Mouse (Mus musculus) CD4-positive, CD25-positive, alpha-beta regulatory T cell, adult 2 months (primary cell): ENCODE results near the gene Rnf167.

ENCODE experiments used
- DNase-seq: peaks from one replicate; pipeline ENCODE4 v3.0.0-alpha.2; 2012; ENCODE audit warnings: low read depth, low spot score

The Rnf167 gene

DNA sequence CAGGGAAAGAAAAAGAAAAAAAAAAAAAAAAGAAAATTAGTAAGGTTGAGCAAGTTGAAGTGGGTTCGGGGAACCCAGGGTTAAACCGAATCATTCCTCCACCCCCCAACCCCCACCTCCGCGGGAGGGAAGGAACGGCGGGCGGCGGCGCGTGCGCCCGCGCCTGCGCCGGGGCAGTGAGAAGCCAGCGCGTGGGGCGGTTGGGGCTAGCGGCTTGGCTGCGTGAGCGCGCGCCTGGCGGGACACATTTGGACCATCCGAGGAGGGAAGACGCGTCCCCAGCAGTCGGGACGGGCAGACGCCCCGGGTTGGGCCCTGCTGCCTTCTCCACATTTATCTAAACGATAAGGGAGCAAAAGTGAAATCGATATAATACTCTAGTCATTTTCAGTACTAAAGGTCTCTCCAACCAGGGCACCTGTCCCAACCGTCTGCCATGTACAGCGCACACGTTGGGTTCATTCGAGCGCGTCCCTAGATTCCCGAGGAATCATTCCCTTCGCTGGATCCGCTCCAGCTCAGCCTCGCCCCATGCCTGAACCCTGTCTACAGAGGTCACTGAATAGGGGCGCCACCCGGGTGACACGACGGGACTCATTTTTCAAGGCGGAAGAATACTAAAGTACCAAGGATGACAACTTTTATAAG, 8.0 kb downstream of the Rnf167 start:
- DNase-seq = peak; percentile 90

DNA sequence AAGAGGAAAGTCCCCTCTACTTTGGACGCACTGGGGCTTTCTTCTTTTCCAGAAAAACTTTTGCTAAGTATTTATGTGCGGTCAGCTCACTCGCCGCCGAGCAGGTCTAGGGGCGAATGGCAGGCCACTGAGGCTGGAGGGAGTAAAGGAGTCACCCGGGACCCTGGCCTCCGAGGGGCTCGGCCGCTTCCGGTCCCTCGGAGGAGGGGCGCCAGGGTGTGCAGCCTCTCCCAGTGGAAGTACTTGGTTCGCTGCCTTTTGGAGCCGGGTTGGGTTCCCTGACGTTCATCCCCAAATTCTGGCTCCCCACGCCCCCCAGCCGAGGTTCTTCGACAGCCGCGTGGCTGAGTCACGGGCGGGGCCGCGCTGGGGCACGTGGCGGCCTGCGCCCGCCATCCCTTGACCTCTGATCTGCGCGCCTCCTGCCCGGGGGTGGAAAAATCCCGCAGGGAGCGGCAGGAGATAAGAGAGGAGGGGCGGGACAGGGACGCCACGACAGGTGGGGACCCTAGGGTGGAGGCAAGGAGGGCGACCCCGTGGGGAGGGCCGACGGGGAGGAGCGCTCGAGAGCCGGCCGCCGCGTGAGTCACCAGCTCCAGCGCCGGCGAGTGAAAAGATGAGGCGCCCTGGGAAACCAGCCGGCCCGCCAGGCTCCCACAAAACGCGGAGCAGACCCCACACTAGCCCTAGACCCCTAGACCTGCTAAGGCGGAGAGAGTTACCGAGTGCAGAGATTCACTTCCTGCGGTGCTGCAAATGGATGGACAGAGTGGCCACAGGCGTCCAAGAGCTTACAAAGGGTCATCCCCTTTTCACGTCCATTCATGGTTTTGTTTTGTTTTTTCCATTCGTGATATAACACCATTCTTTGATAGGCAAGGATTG, 8.8 kb downstream of the Rnf167 start:
- DNase-seq = peak; percentile 65

DNA sequence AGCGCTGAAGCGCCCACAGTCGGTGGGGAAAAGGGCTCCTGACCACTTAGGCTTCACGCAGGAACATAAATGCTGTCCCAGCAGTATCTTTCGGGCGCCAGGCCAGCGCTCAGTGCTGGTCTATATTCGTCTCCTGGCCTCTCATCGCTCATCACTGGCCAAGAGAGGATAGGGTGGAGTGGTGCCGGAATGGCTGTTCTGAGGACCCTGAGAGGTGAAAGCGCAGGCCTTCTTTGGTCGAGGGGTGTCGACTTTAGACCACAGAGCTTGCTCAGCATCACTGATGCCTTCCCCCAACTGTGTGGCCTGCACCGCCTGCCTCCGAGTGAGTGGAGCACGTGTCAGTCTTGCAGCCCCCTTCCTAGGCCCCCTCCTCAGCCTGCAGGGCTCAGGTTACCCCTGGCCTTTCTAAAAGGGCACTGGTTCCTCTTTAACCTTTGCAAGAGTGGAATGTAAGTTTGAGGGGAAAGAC, 9.5 kb downstream of the Rnf167 start:
- DNase-seq = peak; percentile 26

DNA sequence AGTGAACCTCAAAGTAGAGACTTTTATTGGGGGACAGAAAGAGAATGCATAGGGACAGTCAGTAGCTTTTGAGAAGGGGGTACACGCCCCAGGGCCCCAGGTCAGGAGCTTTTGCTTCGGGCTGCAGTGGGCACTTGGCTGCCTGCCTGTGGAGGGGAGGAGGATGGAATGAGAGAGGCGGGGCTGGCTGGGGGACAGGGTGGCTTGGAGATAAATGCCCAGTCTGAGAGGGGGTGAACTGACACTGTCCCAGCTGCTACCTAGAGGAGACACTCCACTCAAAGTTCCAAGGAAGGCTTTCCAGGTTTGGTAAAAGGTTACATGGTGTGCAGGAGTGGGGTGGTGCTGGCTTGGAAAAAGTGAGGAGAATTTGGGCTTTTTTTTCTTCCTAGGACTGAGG, 9.9 kb downstream of the Rnf167 start, which contains the start of gene Eno3:
TSS of gene Eno3 (plus strand) at position 239 of the 400 bp plus-strand sequence.
- DNase-seq = no peak

DNA sequence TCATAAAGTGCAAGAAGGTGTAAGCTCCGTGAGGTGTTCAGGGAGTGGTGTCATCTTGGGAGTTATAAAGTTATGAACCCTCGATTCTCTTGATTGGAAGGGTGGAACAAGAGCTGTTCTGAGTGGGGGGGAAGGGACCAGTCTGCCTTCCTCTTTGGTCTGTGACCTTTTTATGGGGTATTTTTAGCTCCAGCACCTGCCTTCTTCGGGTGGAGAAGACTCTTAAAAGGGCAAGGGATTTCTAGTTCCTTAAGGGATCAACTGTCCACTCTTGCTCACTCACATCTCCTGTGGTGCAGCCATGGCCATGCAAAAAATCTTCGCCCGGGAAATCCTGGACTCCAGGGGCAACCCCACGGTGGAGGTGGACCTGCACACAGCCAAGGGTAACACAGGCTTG, 10.5 kb downstream of the Rnf167 start:
- DNase-seq = peak; percentile 30

DNA sequence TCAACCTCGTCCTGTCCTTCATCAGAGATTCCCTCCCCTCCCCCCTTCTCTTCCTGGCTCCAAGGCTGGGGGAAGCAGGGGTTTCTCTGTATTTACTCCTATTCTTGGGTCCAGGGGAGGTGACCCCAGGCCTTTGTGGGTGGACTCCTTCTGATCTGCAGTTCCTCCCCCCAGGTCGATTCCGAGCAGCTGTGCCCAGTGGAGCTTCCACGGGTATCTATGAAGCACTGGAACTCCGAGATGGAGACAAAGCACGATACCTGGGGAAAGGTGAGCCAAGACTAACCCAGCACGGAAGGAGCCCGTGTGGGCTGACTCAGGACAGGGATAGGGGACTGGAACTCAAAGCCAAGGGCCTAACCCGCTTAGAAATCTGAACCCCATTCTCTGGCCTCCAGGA, 11.0 kb downstream of the Rnf167 start:
- no peak for DNase-seq

DNA sequence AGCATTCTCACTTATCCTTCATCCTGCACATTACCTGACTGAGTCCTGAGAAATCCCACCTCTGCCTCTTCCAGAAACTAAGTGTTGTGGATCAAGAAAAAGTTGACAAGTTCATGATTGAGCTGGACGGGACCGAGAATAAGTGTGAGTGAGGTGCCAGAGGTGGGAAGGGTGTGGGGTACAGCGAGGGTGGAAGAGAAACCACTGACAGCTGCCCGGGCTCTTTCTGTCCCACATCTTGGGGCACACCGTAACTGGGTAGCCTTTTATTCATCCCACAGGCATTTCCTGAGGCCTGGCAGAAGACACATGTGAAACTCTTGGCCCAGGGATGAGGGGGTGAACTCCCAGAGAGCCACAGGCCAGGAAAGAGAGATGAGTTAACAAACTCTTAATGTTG, 11.5 kb downstream of the Rnf167 start:
- DNase-seq = no peak

DNA sequence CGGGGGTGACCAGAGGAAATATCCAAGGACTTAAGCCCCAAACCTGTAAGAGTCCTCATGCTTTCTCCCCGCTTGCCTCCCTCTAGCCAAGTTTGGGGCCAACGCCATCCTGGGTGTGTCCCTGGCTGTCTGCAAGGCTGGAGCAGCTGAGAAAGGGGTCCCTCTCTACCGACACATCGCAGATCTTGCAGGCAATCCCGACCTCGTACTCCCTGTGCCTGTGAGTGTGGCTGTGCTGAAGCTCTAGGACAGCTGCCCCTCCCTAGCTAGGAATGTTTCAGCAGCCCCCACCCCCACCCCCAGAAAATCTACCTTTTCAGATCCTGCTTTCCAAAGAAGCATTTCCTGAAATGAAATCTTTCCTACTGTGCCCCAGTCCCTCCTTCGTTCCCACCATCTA, 11.9 kb downstream of the Rnf167 start:
- no peak for DNase-seq

DNA sequence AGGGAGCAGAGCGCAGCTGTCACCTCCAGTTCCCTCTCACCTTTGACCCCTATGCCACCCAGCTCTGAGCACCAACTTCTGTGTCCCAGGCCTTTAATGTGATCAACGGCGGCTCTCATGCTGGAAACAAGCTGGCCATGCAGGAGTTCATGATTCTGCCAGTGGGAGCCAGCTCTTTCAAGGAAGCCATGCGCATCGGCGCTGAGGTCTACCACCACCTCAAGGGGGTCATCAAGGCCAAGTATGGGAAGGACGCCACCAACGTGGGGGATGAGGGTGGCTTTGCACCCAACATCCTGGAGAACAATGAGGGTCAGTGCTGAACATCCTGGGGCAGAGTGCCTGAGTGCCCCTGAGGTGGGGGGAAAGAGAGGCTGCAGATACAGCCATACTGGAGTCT, 13.5 kb downstream of the Rnf167 start:
- no peak for DNase-seq

DNA sequence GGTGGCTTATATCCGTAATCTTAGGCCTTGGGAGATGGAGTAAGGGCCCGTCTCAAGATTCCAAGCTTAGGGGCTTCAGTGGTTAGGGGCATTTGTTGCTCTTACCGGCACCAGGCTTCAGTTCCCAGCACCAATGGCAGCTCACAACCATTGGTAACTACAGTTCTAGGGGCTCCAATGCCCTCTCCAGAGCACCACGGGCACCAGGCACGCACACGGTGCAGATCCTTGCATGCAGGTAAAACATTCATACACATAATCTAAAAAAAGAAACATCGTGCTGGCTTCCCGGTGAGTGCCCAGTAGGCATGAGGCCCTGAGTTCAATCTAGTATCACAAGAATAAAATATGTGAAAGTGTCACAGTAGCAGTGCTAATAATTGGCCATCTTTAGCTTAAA, 16.1 kb downstream of the Rnf167 start:
- no peak for DNase-seq

DNA sequence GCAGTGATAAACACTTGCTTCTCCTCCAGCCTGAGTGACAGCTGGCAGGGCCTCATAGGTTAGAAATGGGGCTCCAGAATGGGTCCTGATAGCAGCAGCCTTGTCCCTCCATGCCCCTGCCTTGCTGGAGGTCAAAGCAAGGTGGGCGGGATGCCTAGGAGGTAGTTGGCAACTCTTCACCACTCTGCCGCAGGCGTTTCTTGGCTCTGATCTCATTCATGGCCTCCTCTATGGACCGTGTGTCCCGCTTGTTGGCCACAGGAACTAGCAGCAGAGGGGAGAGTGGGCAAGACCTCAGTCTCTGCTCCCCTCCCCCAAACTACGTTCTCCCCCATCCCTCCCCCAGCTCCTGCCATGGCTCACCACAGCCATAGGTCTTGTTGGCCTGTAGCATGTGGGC, 16.9 kb downstream of the Rnf167 start:
- no peak for DNase-seq

DNA sequence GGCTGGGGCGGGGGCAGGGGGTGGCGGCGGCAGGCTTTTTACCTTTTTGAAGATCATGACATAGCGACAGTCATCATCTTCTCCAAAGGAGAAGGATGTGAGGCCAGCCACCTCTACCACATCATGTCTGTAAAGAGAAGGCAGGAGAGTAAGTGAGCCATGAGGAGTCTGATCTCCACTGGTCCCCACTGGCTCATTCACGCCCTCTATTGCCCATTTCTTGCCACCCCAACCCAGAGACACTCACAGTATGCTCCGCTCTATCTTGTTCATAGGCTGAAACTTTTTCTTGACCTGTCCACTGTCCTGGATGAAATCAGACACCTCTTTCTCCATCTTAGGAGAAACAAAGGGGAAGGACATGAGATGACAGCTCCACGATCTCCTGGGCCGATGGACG, 17.7 kb downstream of the Rnf167 start:
- peak; percentile 43 for DNase-seq

DNA sequence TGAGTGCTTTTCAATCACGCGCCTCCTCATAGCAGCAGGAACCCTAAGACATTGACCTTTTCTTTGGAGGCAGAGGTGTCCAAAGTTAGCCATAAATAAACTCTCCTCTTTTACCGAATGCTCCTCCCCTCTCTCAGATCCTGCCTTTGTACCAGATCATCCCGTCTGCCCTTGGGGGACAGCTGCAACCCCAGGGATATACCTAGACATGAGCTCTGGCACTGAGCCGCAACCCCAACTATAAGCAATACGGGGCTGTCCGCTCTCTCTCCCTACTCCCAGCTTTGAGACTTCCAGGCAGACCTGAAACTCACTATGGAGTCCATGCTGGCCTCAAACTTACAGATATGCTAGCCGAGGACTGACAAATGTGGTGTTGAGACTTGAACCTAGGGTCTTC, 19.7 kb downstream of the Rnf167 start:
- no peak for DNase-seq

DNA sequence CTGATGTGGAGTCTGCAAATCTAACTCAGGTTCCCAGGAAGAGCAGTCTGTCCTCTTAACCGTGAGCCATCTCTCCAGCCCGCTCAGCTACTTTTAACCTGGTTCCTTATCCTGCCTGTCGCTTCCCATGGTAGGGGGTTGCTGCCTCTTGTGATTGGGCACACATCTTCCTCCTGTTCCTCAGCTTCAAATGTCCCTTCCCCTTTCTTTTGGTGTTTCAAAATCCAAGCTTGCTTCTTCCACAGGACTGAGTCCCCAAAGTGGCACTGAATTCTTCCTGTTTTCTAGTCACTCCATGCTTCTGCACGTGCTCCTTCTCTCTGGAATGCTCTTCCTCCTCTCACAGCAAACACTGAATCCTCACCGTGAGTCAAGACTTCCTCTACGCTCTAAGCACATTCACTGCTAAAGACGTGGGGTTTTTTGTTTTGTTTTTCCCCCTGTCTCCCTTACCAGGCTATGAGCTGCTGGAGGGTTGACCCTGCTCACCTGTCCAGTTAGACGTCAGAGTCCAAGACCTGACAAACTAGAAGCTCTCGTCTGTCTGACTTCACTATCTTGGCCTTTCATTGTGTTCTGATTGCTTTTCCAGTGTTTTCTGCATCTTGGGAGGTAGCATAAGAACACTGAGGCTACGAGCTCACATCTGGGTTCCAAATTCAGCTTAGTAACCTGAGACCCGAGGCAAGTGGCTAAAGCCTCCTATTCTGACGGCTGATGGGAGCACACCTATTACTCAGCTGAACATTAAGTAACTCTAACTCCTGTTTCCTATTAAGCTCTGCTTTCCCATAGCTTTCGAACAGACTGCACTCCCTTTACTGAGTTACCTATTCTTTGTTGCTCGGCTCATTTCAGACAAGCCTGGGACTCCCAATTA, 20.5 kb downstream of the Rnf167 start:
- no peak for DNase-seq

DNA sequence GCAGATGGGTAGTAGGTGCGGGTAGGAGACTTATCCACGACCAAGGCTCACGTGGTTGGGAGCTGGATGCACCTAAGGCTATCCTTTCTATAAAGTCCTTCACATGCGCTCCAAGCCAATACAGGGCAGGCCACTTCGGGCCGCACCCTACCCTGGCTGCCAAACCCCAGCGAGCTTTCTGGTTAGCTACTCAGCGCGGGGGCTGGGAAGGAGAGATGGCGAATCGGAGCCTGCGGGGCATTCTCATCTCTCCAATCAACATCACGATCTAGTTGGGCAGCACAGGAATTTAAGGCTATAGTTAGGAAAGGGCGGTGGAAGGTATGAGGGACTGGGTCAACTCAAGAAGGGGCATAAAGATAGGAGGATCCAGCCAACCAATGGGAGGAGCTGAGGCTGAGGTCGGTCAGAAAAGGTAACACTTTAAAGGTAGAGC, 21.3 kb downstream of the Rnf167 start:
- no peak for DNase-seq

DNA sequence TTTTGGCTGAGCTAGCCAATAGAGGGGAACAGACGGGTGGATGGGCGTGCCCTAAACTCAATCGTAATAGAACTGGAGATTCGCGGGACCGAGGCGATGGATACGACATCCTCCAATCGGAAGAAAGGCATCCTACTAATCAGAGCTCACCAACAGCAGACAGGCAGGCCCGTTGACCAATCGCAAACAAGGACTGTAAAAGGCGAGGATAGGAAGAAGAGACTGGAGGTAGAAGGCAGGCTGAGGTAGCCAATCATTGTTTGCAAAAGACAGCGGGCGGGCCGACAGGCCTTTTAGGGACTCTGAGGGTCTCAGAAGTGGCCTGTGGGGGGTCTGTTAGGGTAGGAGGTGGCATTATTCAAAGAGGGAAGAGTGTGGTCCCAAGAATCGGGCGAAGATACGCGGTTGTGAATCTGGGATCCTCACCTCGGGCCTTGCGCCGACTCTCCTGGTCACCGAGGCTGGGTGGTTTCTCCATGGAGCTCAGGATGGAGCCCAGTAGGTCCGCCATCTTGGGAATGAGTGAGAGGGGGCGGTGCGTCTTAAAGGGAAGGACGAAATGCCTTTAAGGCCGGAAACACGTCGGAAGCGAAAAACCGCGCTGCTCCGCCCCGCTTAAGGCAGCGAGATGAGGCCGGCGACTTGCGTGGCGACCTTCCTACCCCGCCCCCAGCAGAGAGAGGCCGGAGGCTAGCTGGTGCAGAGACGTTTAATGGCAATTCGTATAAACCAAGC, 21.9 kb downstream of the Rnf167 start, which contains the start of gene Spag7:
TSS of gene Spag7 (minus strand) at position 646 of the 735 bp plus-strand sequence.
- DNase-seq = peak; percentile 98

DNA sequence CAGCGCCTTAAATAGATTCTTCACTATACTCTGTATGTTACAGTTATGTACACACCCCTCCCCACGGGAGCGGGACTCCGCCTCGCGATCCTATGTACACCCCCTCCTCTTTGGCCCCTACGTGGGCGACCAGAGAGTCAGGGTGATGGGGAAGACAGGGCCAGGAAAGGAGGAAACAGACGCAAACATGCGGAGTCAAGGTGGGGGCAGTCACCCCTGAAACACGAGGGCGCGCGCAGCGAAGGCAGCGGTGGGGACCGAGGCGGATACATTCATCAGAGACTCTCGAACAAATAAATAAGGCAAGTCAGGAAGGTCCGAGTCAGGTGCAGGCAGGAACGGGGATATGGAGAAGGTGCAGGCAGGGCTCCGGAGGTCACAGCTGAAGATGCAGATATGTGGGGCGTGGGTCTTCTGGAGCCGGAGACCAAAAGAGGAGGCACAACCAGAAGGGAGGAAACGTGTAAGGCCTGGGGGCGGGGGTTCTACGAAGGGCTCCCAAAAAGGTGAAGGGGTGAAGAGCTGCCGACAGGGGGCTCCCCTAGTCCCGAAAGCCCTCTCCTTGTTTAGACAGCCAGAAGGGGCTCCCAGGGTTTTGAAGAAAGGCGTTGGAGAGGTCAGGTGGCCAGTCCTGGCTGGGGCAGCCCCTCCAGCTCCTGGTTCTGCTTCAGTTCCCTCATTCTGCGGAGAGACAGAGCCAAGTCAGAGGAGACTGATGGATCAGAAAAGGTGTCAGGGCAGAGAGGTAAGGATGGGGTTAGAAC, 22.7 kb downstream of the Rnf167 start:
- DNase-seq = peak; percentile 91

DNA sequence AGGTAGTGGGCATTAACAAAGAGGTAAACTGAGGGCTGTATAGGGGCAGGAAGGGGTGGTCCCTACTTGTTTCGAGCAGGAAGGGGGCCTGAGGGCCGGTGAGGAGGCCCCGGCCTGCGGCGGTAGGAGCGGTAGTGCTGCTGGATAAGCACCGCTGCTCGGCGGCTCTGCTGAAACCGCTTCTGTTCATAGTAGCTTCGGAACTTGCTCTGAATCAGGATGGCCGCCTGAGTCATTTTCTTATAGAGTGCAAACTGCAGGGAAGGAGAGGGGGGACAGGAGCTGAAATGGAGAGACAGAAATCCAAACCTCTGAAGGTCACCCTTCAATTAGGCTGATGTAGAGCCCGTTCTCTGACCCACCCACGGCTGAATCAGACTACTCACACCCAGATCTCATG, 23.4 kb downstream of the Rnf167 start:
- no peak for DNase-seq

DNA sequence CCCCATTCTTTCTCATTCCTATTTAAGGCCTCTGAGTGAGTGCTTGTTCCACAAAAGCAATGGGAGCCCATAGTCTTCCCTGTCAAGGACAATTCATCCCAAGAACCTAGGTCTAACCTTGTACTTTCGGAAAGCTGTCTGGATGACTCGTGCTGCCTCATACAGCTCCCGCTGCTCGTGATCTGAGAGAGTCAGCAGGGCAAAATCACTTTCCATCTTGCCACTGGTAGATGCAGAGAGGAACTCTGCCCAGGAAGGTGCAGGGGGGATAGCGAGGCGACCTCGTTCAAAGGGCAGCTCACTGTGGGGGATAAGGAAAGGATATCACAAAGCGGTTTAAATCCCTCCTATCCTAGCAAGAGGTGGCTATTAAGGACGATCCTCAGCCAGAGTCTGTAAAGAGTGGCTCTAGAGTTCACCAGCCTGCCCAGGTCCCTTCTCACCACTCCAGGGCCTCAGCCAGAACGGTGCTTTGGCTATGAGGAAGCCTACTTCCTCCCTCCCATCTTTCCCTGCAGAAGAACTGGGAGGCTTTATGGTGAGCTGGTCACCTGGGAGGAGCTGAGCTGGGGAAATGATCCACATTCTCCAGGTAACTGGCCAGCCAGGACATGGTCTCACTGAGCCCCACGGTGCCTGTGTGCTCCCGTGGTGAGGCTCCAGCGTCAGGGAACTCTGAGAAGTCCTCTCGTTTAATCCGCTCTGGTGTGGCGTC, 24.5 kb downstream of the Rnf167 start:
- no peak for DNase-seq

DNA sequence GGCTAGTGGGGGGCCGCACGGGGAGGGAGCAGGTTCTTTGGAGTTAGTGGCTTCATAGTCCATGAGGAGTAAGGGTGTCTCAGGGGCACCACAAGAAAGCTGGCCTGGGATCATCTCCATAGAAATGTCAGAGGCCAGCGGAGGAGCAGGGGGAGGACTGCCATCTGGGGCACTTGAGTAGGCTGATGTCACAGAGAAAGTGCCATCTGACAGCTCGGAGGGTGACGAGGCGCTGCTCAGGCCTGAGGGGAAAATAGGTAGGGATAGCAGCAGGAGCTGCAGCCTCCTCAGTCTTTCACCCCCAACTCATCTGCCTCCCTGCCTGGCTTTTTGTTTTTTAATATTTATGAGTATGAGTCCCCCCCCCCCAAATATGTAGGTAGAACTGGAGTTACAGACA, 27.0 kb downstream of the Rnf167 start:
- DNase-seq = no peak
